Mouse (Mus musculus) limb, embryonic 12.5 days (tissue): ENCODE data around the gene Cpz. TPM values are rescaled to one million over a fixed set of nuclear protein-coding genes. Genes with fewer than 3 reads are reported as not detected.

ENCODE experiments used
- ATAC-seq: fragments of 200-750 bp; cut with Nextera tagmentation; 2 replicates; pipeline ENCODE4 v1.8.0; 2017; ENCODE audit warnings: low read depth, moderate TSS enrichment; ENCODE audit not compliant: insufficient number of reproducible peaks, insufficient read depth, low FRiP score, low TSS enrichment
- H3K27ac ChIP-seq: fragments of 300-500 bp; sonication (generic); 2 replicates; pipeline ENCODE4 v1.5.1; 2016; ENCODE audit warnings: mild to moderate bottlenecking, moderate library complexity
- H3K27me3 ChIP-seq: fragments of 300-500 bp; sonication (generic); 2 replicates; pipeline ENCODE4 v1.6.1; 2016; ENCODE audit warnings: mild to moderate bottlenecking, moderate library complexity
- H3K36me3 ChIP-seq: fragments of 300-500 bp; sonication (generic); 2 replicates; pipeline ENCODE4 v1.6.1; 2016; ENCODE audit warnings: mild to moderate bottlenecking, moderate library complexity
- H3K4me1 ChIP-seq: fragments of 300-500 bp; sonication (generic); replicated peaks from 2 replicates; pipeline ENCODE4 v1.6.1; 2016
- H3K4me2 ChIP-seq: fragments of 300-500 bp; sonication (generic); 2 replicates; pipeline ENCODE4 v1.6.1; 2016; ENCODE audit warnings: mild to moderate bottlenecking, moderate library complexity
- H3K4me3 ChIP-seq: fragments of 300-500 bp; sonication (generic); replicated peaks from 2 replicates; pipeline ENCODE4 v1.5.1; 2016; ENCODE audit warnings: mild to moderate bottlenecking
- H3K9ac ChIP-seq: fragments of 300-500 bp; sonication (generic); replicated peaks from 2 replicates; pipeline ENCODE4 v1.6.1; 2016; ENCODE audit warnings: mild to moderate bottlenecking, moderate library complexity
- H3K9me3 ChIP-seq: fragments of 300-500 bp; sonication (generic); 2 replicates; pipeline ENCODE4 v1.6.1; 2016; ENCODE audit warnings: mild to moderate bottlenecking, moderate library complexity
- WGBS: fragments of 180-500 bp; shearing (Covaris S2); methylation state at CpG from one replicate; pipeline ENCODE4 v1.1.7; 2016; 5-methylcytosine and 5-hydroxymethylcytosine counted together
- polyA plus RNA-seq: library from polyadenylated mRNA; unstranded; fragments of >200 nt; fragmentation: Nextera tagmentation; extraction: Ambion mirVana; gene quantifications from 2 replicates; pipeline ENCODE4 v1.2.1, GENCODE M21; 2016

The Cpz gene
- polyA plus RNA-seq, 1 experiment from 2014 or later, result 1.7 TPM

DNA sequence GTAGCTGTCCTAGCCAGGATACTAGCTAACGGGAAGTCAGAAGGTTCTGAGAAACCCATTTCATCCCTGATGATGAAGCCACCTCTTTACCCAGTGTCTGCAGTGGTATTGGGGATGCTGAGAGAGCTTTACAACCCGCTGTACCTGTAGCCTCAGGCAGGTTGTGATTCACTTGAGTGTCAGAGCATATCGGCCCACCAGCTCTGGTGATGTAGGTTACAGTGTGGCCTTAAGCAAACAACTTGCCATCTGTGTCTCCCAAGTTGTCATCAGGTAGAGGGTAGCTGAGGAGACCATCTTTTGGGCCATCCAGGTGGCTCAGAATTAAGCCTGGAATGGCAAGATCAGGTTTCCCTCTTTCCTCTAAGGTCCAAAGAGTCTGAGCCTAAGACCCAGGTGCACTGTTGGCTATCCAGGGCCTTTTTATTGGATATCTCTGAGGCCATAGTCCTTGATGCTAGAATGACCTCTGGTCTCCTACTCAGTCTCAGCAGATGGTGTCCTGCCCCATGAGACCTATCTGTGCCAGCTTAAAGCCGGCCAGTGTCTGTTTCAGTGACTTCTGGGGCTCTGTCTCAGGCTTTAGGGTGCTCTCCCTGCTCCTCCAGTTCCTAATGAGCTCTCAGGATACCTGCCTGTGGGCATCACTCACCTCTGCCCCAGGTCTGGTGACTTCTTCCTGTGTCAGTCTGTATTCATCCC is 27.5 kb upstream of the Cpz start:
- Histone ChIP-seq H3K9me3 (no peaks in the 10 kb centered on the region), H3K27ac (no peak overlapping the region), H3K4me1 (peaks cover 8% of the 10 kb centered on the region; the same call in 1 of the 2 replicates), H3K4me3 (no peak overlapping the region), H3K27me3 (no peaks in the 10 kb centered on the region), H3K4me2 (no peak overlapping the region), H3K9ac (no peak overlapping the region), H3K36me3 (peaks cover 30% of the 10 kb centered on the region)
- no peak for ATAC-seq
- WGBS, result 80% methylated on average over 4 of the region's 4 CpGs

GRCm38 (mm10) chr5:35551855-35552837 is 26.6 kb upstream of the Cpz start:
- Histone ChIP-seq H3K4me2 (no peak overlapping the region), H3K4me3 (no peak overlapping the region), H3K9me3 (no peaks in the 10 kb centered on the region), H3K27me3 (no peaks in the 10 kb centered on the region), H3K36me3 (peaks cover 22% of the 10 kb centered on the region), H3K27ac (no peak overlapping the region), H3K9ac (no peak overlapping the region), H3K4me1 (peaks cover 8% of the 10 kb centered on the region; the same call in 1 of the 2 replicates)
- no peak for ATAC-seq
- 40% methylated on average over 7 of the region's 7 CpGs for WGBS

GRCm38 (mm10) chr5:35546127-35546526 is 20.6 kb upstream of the Cpz start:
- H3K4me2 ChIP-seq, result no peak overlapping the region
- ATAC-seq, result no peak
- no peaks in the 10 kb centered on the region for H3K9me3 ChIP-seq
- H3K4me1 ChIP-seq, result no peaks in the 10 kb centered on the region
- H3K27me3 ChIP-seq, result peaks cover 4% of the 10 kb centered on the region; the same call in 1 of the 2 replicates
- no peak overlapping the region for H3K4me3 ChIP-seq
- H3K27ac ChIP-seq, result no peak overlapping the region
- H3K9ac ChIP-seq, result no peak overlapping the region
- H3K36me3 ChIP-seq, result no peaks in the 10 kb centered on the region

DNA sequence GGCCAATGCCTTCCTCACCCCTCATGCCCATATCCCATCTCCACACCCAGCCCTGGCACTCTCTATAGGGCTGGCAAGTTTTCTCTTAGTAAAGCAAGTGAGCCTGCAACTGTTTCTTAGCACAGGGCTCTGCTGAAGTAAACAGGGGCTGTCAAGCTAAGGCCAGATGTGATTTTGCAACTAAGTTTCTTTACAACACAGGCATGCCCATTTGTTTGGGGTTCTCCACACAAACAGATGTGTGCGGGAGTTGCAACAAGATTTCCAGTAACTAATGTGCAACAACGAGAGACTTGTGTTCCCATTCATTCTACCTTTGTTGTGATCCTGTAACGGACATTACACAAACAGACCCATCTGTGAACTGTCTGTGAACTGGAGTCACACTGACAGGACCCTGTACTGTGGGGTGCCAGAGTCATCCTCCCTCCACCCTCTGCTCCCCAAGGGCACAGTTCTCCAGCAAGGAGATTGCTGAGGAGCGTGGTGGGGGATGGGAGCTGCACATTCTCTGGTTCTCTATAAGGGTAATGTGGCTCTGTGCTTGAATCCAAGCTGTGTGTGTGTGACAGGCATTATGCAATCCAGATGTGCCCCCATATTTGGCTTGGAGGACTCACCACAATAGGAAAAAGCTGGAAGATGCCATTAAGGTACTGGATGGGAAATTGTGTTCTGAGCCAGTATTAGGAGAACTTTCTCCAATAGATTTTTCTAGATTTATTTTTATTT is 15.7 kb upstream of the Cpz start:
- no peak for ATAC-seq
- no peaks in the 10 kb centered on the region for H3K9me3 ChIP-seq
- no peaks in the 10 kb centered on the region for H3K36me3 ChIP-seq
- H3K27me3 ChIP-seq, result peaks cover 4% of the 10 kb centered on the region; the same call in 1 of the 2 replicates
- peak overlapping the region; percentile 56 for H3K27ac ChIP-seq
- H3K9ac ChIP-seq, result 0 out of 2 replicates have a peak overlapping the region, but pooled peaks have one; percentile 31
- no peak overlapping the region for H3K4me3 ChIP-seq
- peaks cover 12% of the 10 kb centered on the region for H3K4me1 ChIP-seq
- no peak overlapping the region for H3K4me2 ChIP-seq
- 57% methylated on average over 4 of the region's 4 CpGs for WGBS

DNA sequence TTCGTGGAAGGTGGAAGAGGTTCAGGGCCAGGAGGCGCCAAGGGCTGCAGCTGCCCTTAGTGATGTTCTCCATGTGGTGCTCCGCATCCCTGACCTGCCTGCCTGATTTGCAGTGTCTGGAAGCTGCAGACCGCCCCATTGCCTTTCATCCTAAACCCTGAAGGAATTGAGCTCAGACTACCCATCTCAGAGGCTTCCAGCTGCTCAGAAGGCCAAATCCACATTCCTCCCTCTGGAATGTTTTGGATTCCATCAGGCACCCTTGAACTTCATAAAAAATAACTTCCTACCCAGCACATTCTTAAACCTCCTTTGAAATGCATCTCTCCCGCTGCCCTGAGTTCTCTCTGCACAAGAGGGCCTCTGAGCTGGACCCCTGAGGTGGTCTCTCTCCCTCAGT is 15.1 kb upstream of the Cpz start:
- 44% methylated on average over 5 of the region's 5 CpGs for WGBS
- Histone ChIP-seq H3K27me3 (peaks cover 4% of the 10 kb centered on the region; the same call in 1 of the 2 replicates), H3K9ac (0 out of 2 replicates have a peak overlapping the region, but pooled peaks have one; percentile 31), H3K4me2 (no peak overlapping the region), H3K4me3 (no peak overlapping the region), H3K36me3 (no peaks in the 10 kb centered on the region), H3K4me1 (peaks cover 12% of the 10 kb centered on the region), H3K27ac (peak overlapping the region; percentile 56), H3K9me3 (no peaks in the 10 kb centered on the region)
- no peak for ATAC-seq

DNA sequence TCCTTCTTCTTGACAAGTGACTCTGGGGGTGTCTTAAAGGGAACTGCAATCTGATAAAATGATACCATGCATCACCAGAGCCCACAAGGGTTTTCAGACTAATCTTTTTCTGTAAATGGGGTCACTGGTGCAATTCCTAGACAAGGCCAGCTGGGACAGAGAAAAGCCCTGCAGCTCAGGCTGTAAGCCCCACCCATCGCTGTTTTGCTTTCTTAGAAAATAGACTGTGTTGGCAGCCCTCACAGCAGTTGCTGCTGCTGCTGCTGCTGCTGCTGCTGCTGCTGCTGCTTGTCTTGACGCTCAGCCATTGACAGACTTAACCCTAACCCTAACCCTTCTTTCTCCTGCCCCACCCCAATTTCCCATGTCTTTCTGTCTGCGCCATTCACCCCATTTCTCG is 14.1 kb upstream of the Cpz start:
- H3K27ac ChIP-seq, result no peak overlapping the region
- ATAC-seq, result no peak
- WGBS, result 74% methylated on average over 4 of the region's 4 CpGs

GRCm38 (mm10) chr5:35538022-35538421 is 12.5 kb upstream of the Cpz start:
- H3K9ac ChIP-seq, result no peak overlapping the region
- H3K9me3 ChIP-seq, result no peaks in the 10 kb centered on the region
- peaks cover 12% of the 10 kb centered on the region for H3K4me1 ChIP-seq
- ATAC-seq, result no peak
- no peak overlapping the region for H3K27ac ChIP-seq
- H3K4me2 ChIP-seq, result no peak overlapping the region
- H3K4me3 ChIP-seq, result no peak overlapping the region
- WGBS, result 84% methylated on average over 3 of the region's 3 CpGs
- no peaks in the 10 kb centered on the region for H3K36me3 ChIP-seq
- no peaks in the 10 kb centered on the region for H3K27me3 ChIP-seq

More for the DNA sequence above, 14.1 kb upstream of the Cpz start:
- Histone ChIP-seq H3K9me3 (no peaks in the 10 kb centered on the region), H3K36me3 (no peaks in the 10 kb centered on the region), H3K27me3 (no peaks in the 10 kb centered on the region), H3K4me2 (no peak overlapping the region), H3K9ac (no peak overlapping the region), H3K4me1 (peaks cover 12% of the 10 kb centered on the region), H3K4me3 (no peak overlapping the region)

DNA sequence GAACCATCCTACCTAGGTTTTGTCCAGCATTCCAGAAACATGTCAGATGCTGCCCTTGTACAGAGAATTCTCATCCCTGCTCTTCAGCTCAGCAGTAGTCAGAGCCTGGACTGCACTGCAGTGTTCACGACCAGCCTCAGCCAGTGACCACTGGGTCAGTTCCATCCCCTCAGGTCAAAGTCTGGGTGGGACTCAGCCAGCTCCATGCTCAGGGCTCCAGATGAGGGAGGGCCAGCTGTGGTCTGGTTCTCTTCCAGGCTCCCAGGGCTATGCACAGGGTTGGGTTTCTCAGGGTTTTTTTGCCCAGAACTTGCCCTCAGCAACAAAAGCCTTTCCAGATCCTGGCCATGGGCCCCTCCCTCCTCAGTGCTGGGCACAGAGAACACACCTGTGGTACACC is 12.0 kb upstream of the Cpz start:
- Histone ChIP-seq H3K4me3 (no peak overlapping the region), H3K9ac (no peak overlapping the region), H3K4me2 (no peak overlapping the region), H3K9me3 (no peaks in the 10 kb centered on the region), H3K36me3 (no peaks in the 10 kb centered on the region), H3K4me1 (peaks cover 12% of the 10 kb centered on the region), H3K27ac (no peak overlapping the region), H3K27me3 (no peaks in the 10 kb centered on the region)
- ATAC-seq, result no peak
- 73% methylated on average over 1 of the region's 1 CpGs for WGBS

DNA sequence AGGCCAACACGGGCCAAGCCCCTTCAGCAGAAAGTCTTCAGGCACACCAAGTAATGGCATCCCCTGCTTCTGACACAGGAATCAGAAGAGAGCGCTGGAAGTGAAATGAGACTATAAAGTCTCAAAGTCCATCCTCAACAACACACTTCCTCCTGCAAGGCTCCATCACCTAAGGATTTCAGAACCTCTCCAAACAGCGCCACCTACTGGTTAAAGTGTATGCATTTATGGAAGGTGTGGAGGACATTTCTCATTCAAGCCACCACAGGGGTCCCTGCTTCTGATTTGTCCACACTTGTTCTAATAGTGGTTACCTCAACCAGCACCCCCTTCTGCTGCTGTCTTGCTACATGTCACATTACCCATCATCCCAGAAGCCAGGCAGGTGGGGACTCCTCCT is 10.8 kb upstream of the Cpz start:
- H3K27me3 ChIP-seq, result no peaks in the 10 kb centered on the region
- H3K27ac ChIP-seq, result no peak overlapping the region
- no peaks in the 10 kb centered on the region for H3K9me3 ChIP-seq
- no peak overlapping the region for H3K9ac ChIP-seq
- no peaks in the 10 kb centered on the region for H3K36me3 ChIP-seq
- 68% methylated on average over 3 of the region's 3 CpGs for WGBS
- peaks cover 12% of the 10 kb centered on the region for H3K4me1 ChIP-seq
- ATAC-seq, result no peak
- no peak overlapping the region for H3K4me3 ChIP-seq
- no peak overlapping the region for H3K4me2 ChIP-seq

DNA sequence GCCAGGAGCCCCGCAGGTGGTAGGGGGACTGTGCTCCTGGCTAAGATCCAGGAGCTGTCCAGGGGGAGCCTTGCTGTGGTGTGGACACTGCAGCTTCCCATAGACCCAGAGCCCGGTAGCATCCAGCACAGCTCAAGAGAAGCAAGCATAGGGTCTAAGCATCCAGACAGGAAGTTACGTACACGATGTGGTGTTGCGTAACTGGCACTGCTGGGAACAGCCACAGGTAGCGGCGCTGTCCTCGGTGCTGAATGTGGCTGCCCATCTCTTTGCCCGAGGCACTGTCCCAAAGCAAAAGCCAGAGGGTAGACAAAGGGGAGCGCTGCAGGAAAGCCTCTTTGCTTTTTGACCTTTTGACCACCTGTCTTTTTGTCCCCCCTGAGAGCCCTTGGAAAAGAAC is 6.1 kb upstream of the Cpz start:
- no peak overlapping the region for H3K4me3 ChIP-seq
- H3K9ac ChIP-seq, result no peak overlapping the region
- 15% methylated on average over 10 of the region's 10 CpGs for WGBS
- H3K4me1 ChIP-seq, result no peaks in the 10 kb centered on the region
- H3K36me3 ChIP-seq, result no peaks in the 10 kb centered on the region
- ATAC-seq, result 0 out of 2 replicates have a peak, but pooled peaks have one; percentile 28
- no peak overlapping the region for H3K27ac ChIP-seq
- H3K9me3 ChIP-seq, result no peaks in the 10 kb centered on the region
- H3K27me3 ChIP-seq, result peaks cover 2% of the 10 kb centered on the region; the same call in 1 of the 2 replicates
- no peak overlapping the region for H3K4me2 ChIP-seq

DNA sequence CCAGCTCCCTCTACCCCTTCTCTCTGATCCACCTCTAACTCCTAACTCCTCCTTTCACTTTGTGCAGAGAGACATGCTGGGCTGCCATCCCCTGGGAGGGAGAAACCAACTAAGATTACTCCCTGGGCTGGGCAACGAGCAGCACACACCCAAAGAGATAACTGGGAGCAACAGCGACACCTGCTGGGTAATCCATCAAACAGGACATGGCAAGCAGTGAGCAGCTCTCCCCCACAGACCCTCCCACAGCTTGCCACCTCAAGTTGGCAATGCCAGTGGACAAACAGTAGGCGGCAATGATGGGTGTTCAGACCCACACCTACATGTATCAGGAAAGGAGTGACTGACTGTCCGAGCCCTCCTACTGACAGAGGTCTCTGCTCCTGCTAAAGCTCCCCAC is 4.9 kb upstream of the Cpz start:
- no peaks in the 10 kb centered on the region for H3K36me3 ChIP-seq
- H3K27ac ChIP-seq, result no peak overlapping the region
- ATAC-seq, result no peak
- no peaks in the 10 kb centered on the region for H3K9me3 ChIP-seq
- H3K9ac ChIP-seq, result no peak overlapping the region
- H3K4me2 ChIP-seq, result no peak overlapping the region
- 16% methylated on average over 4 of the region's 4 CpGs for WGBS
- H3K4me3 ChIP-seq, result no peak overlapping the region
- peaks cover 10% of the 10 kb centered on the region for H3K4me1 ChIP-seq
- H3K27me3 ChIP-seq, result peaks cover 13% of the 10 kb centered on the region
